Mouse (Mus musculus) kidney, adult 2 months (tissue): Measurements from ENCODE around the gene Chd4. TPM values are rescaled to one million over a fixed set of nuclear protein-coding genes. Genes with fewer than 3 reads are reported as not detected.

ENCODE experiments used
- DNase-seq: peaks from one replicate; pipeline ENCODE4 v3.0.0; 2021
- H3K27ac ChIP-seq: fragments of 200-500 bp; 2 replicates; pipeline ENCODE4 v1.5.1; 2012; ENCODE audit warnings: low read depth, low read length, control low read depth, inconsistent platforms; ENCODE audit not compliant: insufficient read depth
- H3K27me3 ChIP-seq: fragments of 200-500 bp; replicated peaks from 2 replicates; pipeline ENCODE4 v1.6.1; 2012; ENCODE audit warnings: mild to moderate bottlenecking, moderate library complexity, low read length, inconsistent platforms; ENCODE audit not compliant: control insufficient read depth, insufficient read depth
- H3K36me3 ChIP-seq: fragments of 200-500 bp; 2 replicates; pipeline ENCODE4 v1.6.1; 2012; ENCODE audit warnings: mild to moderate bottlenecking, moderate library complexity, low read length, inconsistent platforms; ENCODE audit not compliant: control insufficient read depth, insufficient read depth
- H3K4me1 ChIP-seq: fragments of 200-500 bp; 2 replicates; pipeline ENCODE4 v1.6.1; 2011; ENCODE audit warnings: low read length; ENCODE audit not compliant: control insufficient read depth, insufficient read depth
- H3K4me3 ChIP-seq: fragments of 200-500 bp; 2 replicates; pipeline ENCODE4 v1.5.1; 2011; ENCODE audit warnings: mild to moderate bottlenecking, low read depth, low read length, control low read depth; ENCODE audit not compliant: insufficient read depth
- CTCF ChIP-seq: fragments of 200-500 bp; conservative IDR thresholded peaks from 2 replicates; pipeline ENCODE4 v1.5.1; 2011; ENCODE audit warnings: low read depth, mild to moderate bottlenecking, control low read depth, low read length, moderate library complexity, mixed read lengths; ENCODE audit not compliant: insufficient read depth, insufficient read length
- POLR2A ChIP-seq: fragments of 200-500 bp; IDR thresholded peaks from one replicate; pipeline ENCODE4 v1.6.1; 2011; ENCODE audit warnings: low read depth, low read length, control low read depth
- WGBS: fragments of 180-500 bp; shearing (Covaris S2); methylation state at CpG from one replicate; pipeline ENCODE4 v1.1.7; 2018; 5-methylcytosine and 5-hydroxymethylcytosine counted together
- polyA plus RNA-seq: library from polyadenylated mRNA; depleted of rRNA; stranded (reverse); fragments of >200 nt; gene quantifications from 2 replicates; pipeline ENCODE4 v1.2.3, GENCODE M21; 2012

Chd4 gene
- polyA plus RNA-seq, 1 experiment, result 43.6 TPM

DNA sequence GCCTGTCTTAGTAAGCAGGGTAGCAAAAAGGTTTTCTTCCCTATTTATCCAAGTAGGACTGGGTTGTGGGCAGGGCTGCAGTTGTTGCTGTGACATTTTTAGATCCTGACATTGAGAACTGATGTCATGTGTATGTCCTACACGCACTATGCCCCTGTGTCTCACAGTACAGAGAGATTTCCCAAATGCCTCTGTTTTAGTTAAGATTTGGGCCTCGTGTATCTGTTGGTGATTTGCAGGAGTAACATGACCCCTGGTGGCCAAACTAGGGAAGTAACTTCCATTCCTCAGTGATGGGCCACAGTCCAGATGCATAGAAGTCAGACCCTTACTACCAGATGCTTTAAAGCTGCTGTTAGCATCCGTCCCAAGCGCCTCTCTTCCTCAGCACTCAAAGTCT is 11.4 kb upstream of the Chd4 start:
- no peaks in the 10 kb centered on the region for H3K27me3 ChIP-seq
- WGBS, result 5% methylated on average over 4 of the region's 4 CpGs
- H3K4me1 ChIP-seq, result peaks cover 9% of the 10 kb centered on the region
- no peak overlapping the region for H3K27ac ChIP-seq
- DNase-seq, result peak; percentile 78
- TF ChIP-seq CTCF, result peak; percentile 80
- no peak for TF ChIP-seq POLR2A
- no peaks in the 10 kb centered on the region for H3K36me3 ChIP-seq
- no peak overlapping the region for H3K4me3 ChIP-seq

DNA sequence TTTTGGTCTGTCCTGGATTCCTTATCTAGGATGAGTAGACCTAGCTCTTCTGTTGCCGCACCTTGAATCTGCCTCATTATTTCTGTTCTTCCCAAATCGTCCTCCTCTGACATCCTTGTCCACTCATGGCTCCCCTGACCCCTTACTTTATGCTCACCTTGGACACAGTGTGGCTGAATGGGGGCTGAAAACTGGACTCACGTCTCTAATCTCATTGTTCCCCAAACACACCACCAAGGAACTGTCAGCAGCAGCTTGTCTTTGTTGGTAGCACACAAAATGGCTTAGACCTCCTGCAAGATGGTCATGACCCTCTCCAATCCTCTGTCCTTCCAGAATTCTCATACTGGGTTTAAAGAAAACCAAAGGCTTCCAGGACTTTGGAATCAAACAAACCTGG is 7.8 kb upstream of the Chd4 start:
- 82% methylated on average over 3 of the region's 3 CpGs for WGBS
- TF ChIP-seq CTCF (no peak), POLR2A (no peak)
- Histone ChIP-seq H3K36me3 (no peaks in the 10 kb centered on the region), H3K4me3 (no peak overlapping the region), H3K4me1 (peaks cover 13% of the 10 kb centered on the region), H3K27ac (peak overlapping the region; percentile 87), H3K27me3 (no peaks in the 10 kb centered on the region)
- DNase-seq, result no peak

DNA sequence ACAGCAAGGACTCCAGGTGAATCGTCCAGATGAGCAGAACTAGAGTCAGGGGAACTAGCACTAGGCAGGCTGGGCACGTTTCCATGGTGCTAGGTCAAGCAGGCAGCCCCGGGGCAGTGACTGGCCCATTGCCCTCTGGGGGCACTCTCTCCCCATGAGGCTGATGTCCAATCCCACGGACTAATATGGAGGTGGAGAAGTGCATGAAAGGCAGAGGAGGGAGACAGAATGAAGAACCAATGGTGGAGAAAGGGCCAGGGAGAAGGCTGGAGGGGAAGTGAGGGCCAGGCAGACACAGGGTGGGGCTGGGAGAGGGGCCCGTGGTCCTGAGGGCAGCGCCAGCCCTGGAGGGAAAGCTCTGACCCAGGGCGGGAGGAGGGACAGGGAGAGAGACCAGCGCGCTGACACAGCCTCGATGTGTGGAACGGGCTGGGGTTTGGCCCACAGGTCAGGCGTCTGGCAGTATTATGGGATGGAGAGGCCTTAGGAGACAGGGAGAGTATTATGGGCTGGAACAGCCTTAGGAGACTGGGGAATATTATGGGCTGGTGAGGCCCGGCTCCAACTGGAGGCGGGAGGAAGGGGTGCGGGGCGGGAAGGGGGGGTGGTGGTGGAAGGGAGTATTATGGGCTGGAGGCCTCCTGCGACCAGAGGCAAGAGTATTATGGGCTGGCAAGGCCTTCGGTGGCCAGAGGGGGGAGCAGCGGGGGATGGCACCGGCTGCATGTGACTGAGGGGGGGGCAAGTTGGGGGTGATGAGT is 7.0 kb upstream of the Chd4 start:
- Histone ChIP-seq H3K4me3 (peak overlapping the region; percentile 4; the same call in 1 of the 2 replicates), H3K27ac (peak overlapping the region; percentile 87), H3K27me3 (no peaks in the 10 kb centered on the region), H3K36me3 (no peaks in the 10 kb centered on the region), H3K4me1 (peaks cover 13% of the 10 kb centered on the region)
- 3% methylated on average over 20 of the region's 20 CpGs for WGBS
- TF ChIP-seq POLR2A (peak; percentile 13), CTCF (no peak)
- peak; percentile 94 for DNase-seq

DNA sequence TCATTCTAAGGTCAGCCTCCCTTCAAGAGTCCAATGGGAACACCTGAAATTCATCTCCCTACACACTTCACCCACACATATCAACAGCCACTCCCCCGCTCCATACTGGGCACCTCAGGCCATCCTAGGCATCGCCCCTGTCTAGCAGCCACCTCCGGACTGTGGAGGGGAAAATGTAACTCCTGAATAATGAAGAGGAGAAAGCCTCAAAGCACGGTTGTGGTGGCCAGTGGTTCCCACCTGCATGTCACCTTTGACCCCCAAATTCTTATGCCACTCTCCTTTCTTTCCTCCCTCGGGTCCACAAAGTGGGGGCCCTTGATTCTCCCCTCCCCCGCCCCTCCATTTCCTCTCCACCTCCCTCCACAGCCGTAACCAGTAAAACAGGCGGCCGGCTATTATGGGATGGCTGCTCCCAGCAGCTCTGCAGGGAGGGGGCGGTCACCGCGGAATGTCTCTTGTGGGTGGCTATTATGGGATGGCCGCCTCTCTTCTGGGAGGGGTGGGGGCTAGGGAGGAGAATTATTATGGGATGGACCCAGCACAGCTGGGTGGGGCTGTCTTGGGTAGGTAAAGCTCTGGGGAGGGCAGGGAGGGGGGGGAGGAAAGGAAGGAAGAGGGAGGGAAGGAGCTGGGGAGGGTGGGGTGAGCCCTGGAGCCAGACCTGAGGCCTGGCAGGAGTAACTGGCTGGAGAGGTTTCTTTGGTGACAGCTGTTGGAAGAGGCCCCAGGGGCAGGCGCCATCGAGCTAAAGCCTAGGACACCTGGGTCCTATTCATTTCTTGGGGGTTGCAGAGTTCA is 6.1 kb upstream of the Chd4 start:
- no peaks in the 10 kb centered on the region for H3K27me3 ChIP-seq
- WGBS, result 5% methylated on average over 15 of the region's 15 CpGs
- peak; percentile 90 for DNase-seq
- peaks cover 13% of the 10 kb centered on the region for H3K4me1 ChIP-seq
- TF ChIP-seq POLR2A (no peak), CTCF (no peak)
- peak overlapping the region; percentile 2; the same call in 1 of the 2 replicates for H3K4me3 ChIP-seq
- no peaks in the 10 kb centered on the region for H3K36me3 ChIP-seq
- H3K27ac ChIP-seq, result peak overlapping the region; percentile 85

DNA sequence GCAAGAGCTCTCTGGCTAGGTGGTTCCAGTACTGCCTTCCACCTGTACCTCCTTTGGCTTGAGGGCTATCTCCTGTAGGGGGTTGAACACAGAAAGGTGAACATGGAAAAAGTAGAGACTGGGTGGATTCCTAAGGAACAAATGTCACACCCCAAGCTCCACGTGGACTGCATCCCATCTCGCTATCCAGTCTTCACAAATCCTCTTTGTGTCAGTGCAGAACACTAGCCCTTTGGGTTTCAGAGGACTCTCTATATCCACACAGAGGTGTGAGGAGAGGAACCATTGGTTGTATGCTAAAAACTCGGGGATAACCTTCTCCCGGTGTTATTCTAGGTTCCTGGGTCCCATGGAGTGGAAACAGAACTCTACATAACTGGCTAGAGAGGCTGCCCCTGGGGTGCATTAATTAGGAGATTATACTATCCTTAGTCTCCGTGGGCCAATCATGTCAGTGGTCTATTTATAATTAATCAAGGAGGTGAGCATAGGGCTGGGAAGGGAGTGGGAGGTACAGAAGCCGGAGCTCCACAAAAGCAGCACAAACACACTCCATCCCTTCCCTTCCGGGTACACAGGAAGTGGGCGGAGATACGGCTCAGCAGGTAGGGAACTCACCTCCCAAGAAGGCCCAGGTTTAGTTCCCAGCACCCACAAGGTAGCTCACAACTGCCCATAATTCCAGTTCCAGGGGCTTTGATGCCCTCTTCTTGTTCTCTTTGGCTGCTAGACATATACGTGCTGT is 5.3 kb upstream of the Chd4 start:
- no peak for TF ChIP-seq CTCF
- TF ChIP-seq POLR2A, result no peak
- 48% methylated on average over 10 of the region's 10 CpGs for WGBS
- H3K27ac ChIP-seq, result peak overlapping the region; percentile 76
- peaks cover 13% of the 10 kb centered on the region for H3K4me1 ChIP-seq
- no peaks in the 10 kb centered on the region for H3K27me3 ChIP-seq
- no peaks in the 10 kb centered on the region for H3K36me3 ChIP-seq
- DNase-seq, result no peak
- no peak overlapping the region for H3K4me3 ChIP-seq

DNA sequence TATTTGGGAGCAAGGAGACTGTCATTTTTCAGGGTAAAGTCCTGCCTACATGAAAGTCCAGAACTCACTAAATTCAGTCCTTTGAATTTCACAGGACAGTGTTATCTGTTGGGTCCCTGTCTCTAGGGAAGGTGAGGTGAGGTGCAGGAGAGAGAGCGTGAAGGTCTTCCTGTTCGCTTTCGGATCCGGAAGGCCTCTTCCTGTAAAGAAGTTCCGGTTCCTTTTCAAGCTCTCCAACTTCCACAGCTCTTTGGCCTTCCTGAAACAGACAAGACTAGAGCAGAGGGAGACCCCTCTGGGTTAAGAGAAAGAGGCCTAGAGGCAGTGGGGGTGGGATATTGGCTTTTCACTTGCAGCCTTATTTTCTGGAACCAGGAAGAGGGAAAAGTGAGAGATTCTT is 3.4 kb upstream of the Chd4 start:
- Histone ChIP-seq H3K36me3 (no peaks in the 10 kb centered on the region), H3K27me3 (no peaks in the 10 kb centered on the region), H3K4me1 (peaks cover 13% of the 10 kb centered on the region), H3K27ac (no peak overlapping the region), H3K4me3 (no peak overlapping the region)
- DNase-seq, result no peak
- no peak for TF ChIP-seq POLR2A
- TF ChIP-seq CTCF, result no peak
- WGBS, result 78% methylated on average over 5 of the region's 5 CpGs

DNA sequence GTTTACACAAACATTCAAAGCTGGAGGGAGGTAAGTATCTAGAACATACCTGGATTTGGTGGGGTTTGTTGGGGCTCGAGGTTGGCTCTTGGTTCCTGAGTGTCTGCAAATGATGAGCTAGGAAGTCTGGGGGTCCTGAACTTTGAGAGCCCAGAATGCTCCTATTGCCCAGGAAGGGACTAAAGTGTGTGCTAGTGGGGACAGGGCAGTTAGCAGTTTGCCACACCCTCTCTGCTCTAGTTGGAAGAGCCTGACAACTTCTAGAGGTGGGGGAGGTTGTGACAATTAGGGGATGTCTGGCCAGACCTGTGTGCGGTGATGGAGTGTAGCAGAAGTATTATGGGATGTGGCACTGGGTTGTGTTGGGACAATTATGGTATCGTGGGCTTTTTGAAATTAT is 938 bp upstream of the Chd4 start:
- Histone ChIP-seq H3K4me1 (peaks cover 26% of the 10 kb centered on the region), H3K4me3 (no peak overlapping the region), H3K27ac (peak overlapping the region; percentile 8; the same call in 1 of the 2 replicates), H3K36me3 (no peaks in the 10 kb centered on the region), H3K27me3 (no peaks in the 10 kb centered on the region)
- no peak for TF ChIP-seq POLR2A
- no peak for TF ChIP-seq CTCF
- DNase-seq, result no peak
- 17% methylated on average over 3 of the region's 3 CpGs for WGBS
